Mouse (Mus musculus) embryonic facial prominence, embryonic 12.5 days (tissue): ENCODE measurements around the gene Fbxl17. TPM values are rescaled to one million over a fixed set of nuclear protein-coding genes. Genes with fewer than 3 reads are reported as not detected.

Experiments
- ATAC-seq: fragments of 200-750 bp; cut with Nextera tagmentation; 2 replicates; pipeline ENCODE4 v1.8.0; 2017; ENCODE audit not compliant: insufficient number of reproducible peaks, insufficient read depth, low FRiP score, low TSS enrichment
- H3K27ac ChIP-seq: fragments of 300-500 bp; sonication (generic); 2 replicates; pipeline ENCODE4 v1.5.1; 2016; ENCODE audit warnings: mild to moderate bottlenecking
- H3K27me3 ChIP-seq: fragments of 300-500 bp; sonication (generic); 2 replicates; pipeline ENCODE4 v1.6.1; 2016; ENCODE audit warnings: mild to moderate bottlenecking, moderate library complexity
- H3K36me3 ChIP-seq: fragments of 300-500 bp; sonication (generic); 2 replicates; pipeline ENCODE4 v1.6.1; 2016; ENCODE audit warnings: mild to moderate bottlenecking
- H3K4me1 ChIP-seq: fragments of 300-500 bp; sonication (generic); 2 replicates; pipeline ENCODE4 v1.6.1; 2016
- H3K4me2 ChIP-seq: fragments of 300-500 bp; sonication (generic); replicated peaks from 2 replicates; pipeline ENCODE4 v1.6.1; 2016; ENCODE audit warnings: mild to moderate bottlenecking, moderate library complexity
- H3K4me3 ChIP-seq: fragments of 300-500 bp; sonication (generic); 2 replicates; pipeline ENCODE4 v1.5.1; 2016; ENCODE audit warnings: mild to moderate bottlenecking
- H3K9ac ChIP-seq: fragments of 300-500 bp; sonication (generic); 2 replicates; pipeline ENCODE4 v1.6.1; 2016; ENCODE audit warnings: mild to moderate bottlenecking, moderate library complexity
- H3K9me3 ChIP-seq: fragments of 300-500 bp; sonication (generic); 2 replicates; pipeline ENCODE4 v1.6.1; 2016; ENCODE audit warnings: mild to moderate bottlenecking, moderate library complexity
- WGBS: fragments of 180-500 bp; shearing (Covaris S2); methylation state at CpG from one replicate; pipeline ENCODE4 v1.1.7; 2016; 5-methylcytosine and 5-hydroxymethylcytosine counted together
- polyA plus RNA-seq: library from polyadenylated mRNA; unstranded; fragments of >200 nt; fragmentation: Nextera tagmentation; extraction: Ambion mirVana; gene quantifications from 2 replicates; pipeline ENCODE4 v1.2.1, GENCODE M21; 2016

Fbxl17 gene
- polyA plus RNA-seq, 1 experiment from 2014 or later: 7.9 TPM

GRCm38 (mm10) chr17:63172697-63173096 is 327.1 kb downstream of the Fbxl17 start:
- Histone ChIP-seq H3K4me3 (no peak overlapping the region), H3K27ac (no peak overlapping the region), H3K27me3 (no peaks in the 10 kb centered on the region), H3K9me3 (no peaks in the 10 kb centered on the region), H3K9ac (no peak overlapping the region), H3K4me1 (0 out of 2 replicates have a peak, but pooled peaks cover 9% of the 10 kb centered on the region), H3K36me3 (no peaks in the 10 kb centered on the region), H3K4me2 (no peak overlapping the region)
- no peak for ATAC-seq
- WGBS: 33% methylated on average over 1 of the region's 1 CpGs

- H3K4me1 ChIP-seq: 0 out of 2 replicates have a peak, but pooled peaks cover 9% of the 10 kb centered on the region
These were observed 327.8 kb downstream of the Fbxl17 start for GRCm38 (mm10) chr17:63171890-63172491.

GRCm38 (mm10) chr17:63171264-63171663 is 328.6 kb downstream of the Fbxl17 start:
- no peak for ATAC-seq
- WGBS: 45% methylated on average over 5 of the region's 5 CpGs
- no peaks in the 10 kb centered on the region for H3K9me3 ChIP-seq
- H3K4me1 ChIP-seq: 0 out of 2 replicates have a peak, but pooled peaks cover 7% of the 10 kb centered on the region
- H3K27ac ChIP-seq: no peak overlapping the region
- no peak overlapping the region for H3K4me2 ChIP-seq
- H3K9ac ChIP-seq: no peak overlapping the region
- no peaks in the 10 kb centered on the region for H3K27me3 ChIP-seq
- no peaks in the 10 kb centered on the region for H3K36me3 ChIP-seq
- H3K4me3 ChIP-seq: no peak overlapping the region

More at GRCm38 (mm10) chr17:63171890-63172491, 327.8 kb downstream of the Fbxl17 start:
- no peak overlapping the region for H3K4me2 ChIP-seq
- no peaks in the 10 kb centered on the region for H3K27me3 ChIP-seq
- no peak overlapping the region for H3K9ac ChIP-seq
- ATAC-seq: no peak
- 36% methylated on average over 5 of the region's 5 CpGs for WGBS
- no peaks in the 10 kb centered on the region for H3K9me3 ChIP-seq
- no peak overlapping the region for H3K27ac ChIP-seq
- no peak overlapping the region for H3K4me3 ChIP-seq
- no peaks in the 10 kb centered on the region for H3K36me3 ChIP-seq

GRCm38 (mm10) chr17:63168019-63168788 is 331.6 kb downstream of the Fbxl17 start:
- Histone ChIP-seq H3K9ac (no peak overlapping the region), H3K36me3 (no peaks in the 10 kb centered on the region), H3K4me2 (no peak overlapping the region), H3K4me3 (no peak overlapping the region), H3K27ac (no peak overlapping the region), H3K27me3 (no peaks in the 10 kb centered on the region), H3K9me3 (no peaks in the 10 kb centered on the region), H3K4me1 (0 out of 2 replicates have a peak, but pooled peaks cover 3% of the 10 kb centered on the region)
- ATAC-seq: no peak
- WGBS: 57% methylated on average over 5 of the region's 5 CpGs

GRCm38 (mm10) chr17:63167248-63167647 is 332.6 kb downstream of the Fbxl17 start:
- WGBS: 83% methylated on average over 3 of the region's 3 CpGs
- Histone ChIP-seq H3K4me1 (0 out of 2 replicates have a peak, but pooled peaks cover 3% of the 10 kb centered on the region), H3K4me3 (no peak overlapping the region), H3K4me2 (no peak overlapping the region), H3K27me3 (no peaks in the 10 kb centered on the region), H3K9ac (no peak overlapping the region), H3K27ac (no peak overlapping the region), H3K36me3 (no peaks in the 10 kb centered on the region), H3K9me3 (no peaks in the 10 kb centered on the region)
- ATAC-seq: 0 out of 2 replicates have a peak, but pooled peaks have one; percentile 41

GRCm38 (mm10) chr17:63166692-63167091 is 333.1 kb downstream of the Fbxl17 start:
- Histone ChIP-seq H3K36me3 (no peaks in the 10 kb centered on the region), H3K27me3 (no peaks in the 10 kb centered on the region), H3K4me2 (no peak overlapping the region), H3K9me3 (no peaks in the 10 kb centered on the region), H3K4me1 (no peaks in the 10 kb centered on the region), H3K4me3 (no peak overlapping the region), H3K9ac (no peak overlapping the region), H3K27ac (no peak overlapping the region)
- WGBS: 77% methylated on average over 3 of the region's 3 CpGs
- no peak for ATAC-seq

GRCm38 (mm10) chr17:63165847-63166246 is 334.0 kb downstream of the Fbxl17 start:
- no peaks in the 10 kb centered on the region for H3K36me3 ChIP-seq
- H3K4me1 ChIP-seq: no peaks in the 10 kb centered on the region
- H3K9me3 ChIP-seq: no peaks in the 10 kb centered on the region
- H3K4me3 ChIP-seq: no peak overlapping the region
- no peak overlapping the region for H3K9ac ChIP-seq
- H3K27ac ChIP-seq: no peak overlapping the region
- H3K4me2 ChIP-seq: no peak overlapping the region
- no peaks in the 10 kb centered on the region for H3K27me3 ChIP-seq
- 84% methylated on average over 13 of the region's 13 CpGs for WGBS
- no peak for ATAC-seq

GRCm38 (mm10) chr17:63164289-63164688 is 335.5 kb downstream of the Fbxl17 start:
- 82% methylated on average over 1 of the region's 1 CpGs for WGBS
- Histone ChIP-seq H3K9ac (no peak overlapping the region), H3K4me2 (no peak overlapping the region), H3K4me1 (peaks cover 4% of the 10 kb centered on the region; the same call in 1 of the 2 replicates), H3K27ac (no peak overlapping the region), H3K27me3 (no peaks in the 10 kb centered on the region), H3K36me3 (no peaks in the 10 kb centered on the region), H3K9me3 (no peaks in the 10 kb centered on the region), H3K4me3 (no peak overlapping the region)
- ATAC-seq: no peak

GRCm38 (mm10) chr17:63161953-63162352 is 337.9 kb downstream of the Fbxl17 start:
- no peak for ATAC-seq
- 39% methylated on average over 5 of the region's 5 CpGs for WGBS
- no peak overlapping the region for H3K4me2 ChIP-seq
- no peaks in the 10 kb centered on the region for H3K36me3 ChIP-seq
- no peak overlapping the region for H3K9ac ChIP-seq
- no peaks in the 10 kb centered on the region for H3K9me3 ChIP-seq
- peaks cover 5% of the 10 kb centered on the region; the same call in 1 of the 2 replicates for H3K4me1 ChIP-seq
- no peaks in the 10 kb centered on the region for H3K27me3 ChIP-seq
- H3K4me3 ChIP-seq: no peak overlapping the region
- H3K27ac ChIP-seq: no peak overlapping the region

GRCm38 (mm10) chr17:63159196-63159595 is 340.6 kb downstream of the Fbxl17 start:
- Histone ChIP-seq H3K27ac (no peak overlapping the region), H3K4me2 (no peak overlapping the region), H3K27me3 (no peaks in the 10 kb centered on the region), H3K4me3 (no peak overlapping the region), H3K36me3 (no peaks in the 10 kb centered on the region), H3K9ac (no peak overlapping the region), H3K4me1 (peaks cover 5% of the 10 kb centered on the region; the same call in 1 of the 2 replicates), H3K9me3 (no peaks in the 10 kb centered on the region)
- ATAC-seq: no peak
- WGBS: 59% methylated on average over 7 of the region's 7 CpGs

GRCm38 (mm10) chr17:63158436-63158835 is 341.4 kb downstream of the Fbxl17 start:
- H3K4me1 ChIP-seq: peaks cover 5% of the 10 kb centered on the region; the same call in 1 of the 2 replicates
- no peak overlapping the region for H3K4me3 ChIP-seq
- no peak overlapping the region for H3K4me2 ChIP-seq
- H3K9ac ChIP-seq: no peak overlapping the region
- no peak overlapping the region for H3K27ac ChIP-seq
- no peak for ATAC-seq
- 63% methylated on average over 3 of the region's 3 CpGs for WGBS
- H3K27me3 ChIP-seq: no peaks in the 10 kb centered on the region
- no peaks in the 10 kb centered on the region for H3K36me3 ChIP-seq
- H3K9me3 ChIP-seq: no peaks in the 10 kb centered on the region

- H3K4me3 ChIP-seq: no peak overlapping the region
- 42% methylated on average over 6 of the region's 6 CpGs for WGBS
- H3K4me1 ChIP-seq: peaks cover 5% of the 10 kb centered on the region; the same call in 1 of the 2 replicates
- ATAC-seq: no peak
- no peak overlapping the region for H3K9ac ChIP-seq
- H3K27me3 ChIP-seq: no peaks in the 10 kb centered on the region
- H3K36me3 ChIP-seq: no peaks in the 10 kb centered on the region
- no peaks in the 10 kb centered on the region for H3K9me3 ChIP-seq
- H3K27ac ChIP-seq: no peak overlapping the region
- no peak overlapping the region for H3K4me2 ChIP-seq
These were observed 341.9 kb downstream of the Fbxl17 start for GRCm38 (mm10) chr17:63157906-63158305.
